Mouse (Mus musculus): ENCODE data around the gene Vamp3.
A peak's percentile ranks its signal among the peaks of the same experiment; 100 is the strongest.
"Not testable (repeated sequence)": the region's sequence is repeated elsewhere in the genome, so short reads cannot be mapped to it uniquely, and the experiment has no call there.

Gene Vamp3

GRCm38 (mm10) chr4:151044037-151044943 lies 13.5 kb downstream of the Vamp3 start, which contains the start of gene Per3:
Gene Per3, minus strand, starts transcription at chr4:151044665.
- DNase-seq: peak; percentile 99

GRCm38 (mm10) chr4:151043281-151043680 lies 14.5 kb downstream of the Vamp3 start:
- DNase-seq: peak; percentile 82

GRCm38 (mm10) chr4:151041506-151041905 lies 16.3 kb downstream of the Vamp3 start:
- no peak for DNase-seq

- no peak for DNase-seq
These were observed 20.0 kb downstream of the Vamp3 start for GRCm38 (mm10) chr4:151037800-151038199.

- DNase-seq: no peak
These were observed 21.2 kb downstream of the Vamp3 start for GRCm38 (mm10) chr4:151036521-151036920.

- peak; percentile 62 for DNase-seq
These were observed 30.8 kb downstream of the Vamp3 start for GRCm38 (mm10) chr4:151027001-151027400.

- no peak for DNase-seq
These were observed 33.6 kb downstream of the Vamp3 start for GRCm38 (mm10) chr4:151024152-151024551.

- DNase-seq: not testable (repeated sequence)
These were observed 40.4 kb downstream of the Vamp3 start for GRCm38 (mm10) chr4:151017356-151017755.

GRCm38 (mm10) chr4:151015946-151016345 lies 41.8 kb downstream of the Vamp3 start:
- no peak for DNase-seq

GRCm38 (mm10) chr4:151010316-151010715 lies 47.4 kb downstream of the Vamp3 start:
- DNase-seq: peak; percentile 67

- DNase-seq: peak; percentile 66
These were observed 50.8 kb downstream of the Vamp3 start for GRCm38 (mm10) chr4:151006945-151007344.

- no peak for DNase-seq
These were observed 52.0 kb downstream of the Vamp3 start for GRCm38 (mm10) chr4:151005656-151006318.

GRCm38 (mm10) chr4:151001397-151001796 lies 56.4 kb downstream of the Vamp3 start:
- DNase-seq: no peak

GRCm38 (mm10) chr4:150998626-150999025 lies 59.1 kb downstream of the Vamp3 start:
- no peak for DNase-seq

All from lung, postnatal 36 days (tissue).